29 mouse cellular contexts compared by ENCODE assay signal in genomic region chr13:35879519-35879918, GRCm38 (mm10).
"Had no signal": no experiment of that assay in that cellular context is flagged by ENCODE, and none has a peak within 500 bp of the region (broad histone marks: within the 10 kb centered on the region; RNA-seq: fewer than 3 reads in every experiment).

No protein-coding gene starts in this region.

- H3K4me2 ChIP-seq: limb, embryonic 12.5 days; limb, embryonic 13.5 days; limb, embryonic 15.5 days; liver, embryonic 11.5 days; liver, embryonic 12.5 days; liver, embryonic 13.5 days; liver, embryonic 15.5 days; lung, embryonic 14.5 days; lung, embryonic 15.5 days; midbrain, embryonic 11.5 days; midbrain, embryonic 12.5 days; midbrain, embryonic 13.5 days; midbrain, embryonic 15.5 days had no signal

- H3K4me1 ChIP-seq: liver, embryonic 12.5 days; liver, embryonic 13.5 days; liver, embryonic 15.5 days; lung, embryonic 15.5 days; megakaryocyte, embryonic 14.5 days; midbrain, embryonic 10.5 days; midbrain, embryonic 12.5 days; midbrain, embryonic 15.5 days had no signal

- H3K9me3 ChIP-seq: limb, embryonic 10.5 days; limb, embryonic 12.5 days; limb, embryonic 13.5 days; limb, embryonic 15.5 days; liver, embryonic 12.5 days; liver, embryonic 13.5 days; liver, embryonic 15.5 days; lung, embryonic 15.5 days; megakaryocyte, embryonic 14.5 days; midbrain, embryonic 10.5 days; midbrain, embryonic 12.5 days; midbrain, embryonic 13.5 days; midbrain, embryonic 15.5 days had no signal

- DNase-seq: left cerebral cortex, postnatal 4 days; liver; liver, embryonic 13.5 days; liver, postnatal 0 days; lung, adult 18-20 months; lung, adult 2 months; lung, embryonic 14.5 days; lung, postnatal 10 days; lung, postnatal 14 days; lung, postnatal 36 days; lung, postnatal 4 days; midbrain, embryonic 14.5 days had no signal

- H3K4me3 ChIP-seq: left cerebral cortex, adult 2 months; limb, embryonic 10.5 days; limb, embryonic 12.5 days; limb, embryonic 13.5 days; limb, embryonic 15.5 days; liver, embryonic 12.5 days; liver, embryonic 13.5 days; liver, embryonic 15.5 days; lung, embryonic 15.5 days; megakaryocyte, embryonic 14.5 days; midbrain, embryonic 10.5 days; midbrain, embryonic 12.5 days; midbrain, embryonic 13.5 days; midbrain, embryonic 15.5 days had no signal

- H3K27ac ChIP-seq: left cerebral cortex, adult 2 months; limb, embryonic 10.5 days; limb, embryonic 12.5 days; limb, embryonic 13.5 days; limb, embryonic 15.5 days; liver, embryonic 12.5 days; liver, embryonic 13.5 days; liver, embryonic 14.5 days; liver, embryonic 15.5 days; lung, embryonic 15.5 days; macrophage; midbrain, embryonic 10.5 days; midbrain, embryonic 12.5 days; midbrain, embryonic 13.5 days; midbrain, embryonic 15.5 days had no signal

- H3K27me3 ChIP-seq: limb, embryonic 12.5 days; limb, embryonic 13.5 days; limb, embryonic 15.5 days; liver, embryonic 13.5 days; liver, embryonic 15.5 days; lung, embryonic 15.5 days; midbrain, embryonic 12.5 days; midbrain, embryonic 13.5 days; midbrain, embryonic 15.5 days had no signal

- ATAC-seq: liver, embryonic 12.5 days; liver, postnatal 0 days; midbrain, embryonic 13.5 days; midbrain, embryonic 15.5 days had no signal

- H3K9ac ChIP-seq: limb, embryonic 12.5 days; limb, embryonic 13.5 days; limb, embryonic 15.5 days; liver, embryonic 12.5 days; liver, embryonic 13.5 days; liver, embryonic 14.5 days; liver, embryonic 15.5 days; liver, postnatal 0 days; lung, embryonic 14.5 days; lung, embryonic 15.5 days; midbrain, embryonic 12.5 days; midbrain, embryonic 13.5 days; midbrain, embryonic 15.5 days had no signal

- H3K36me3 ChIP-seq: lung, embryonic 15.5 days; midbrain, embryonic 13.5 days; midbrain, embryonic 15.5 days had no signal
